Mouse (Mus musculus): ENCODE data around the gene Lmo2.

DNA sequence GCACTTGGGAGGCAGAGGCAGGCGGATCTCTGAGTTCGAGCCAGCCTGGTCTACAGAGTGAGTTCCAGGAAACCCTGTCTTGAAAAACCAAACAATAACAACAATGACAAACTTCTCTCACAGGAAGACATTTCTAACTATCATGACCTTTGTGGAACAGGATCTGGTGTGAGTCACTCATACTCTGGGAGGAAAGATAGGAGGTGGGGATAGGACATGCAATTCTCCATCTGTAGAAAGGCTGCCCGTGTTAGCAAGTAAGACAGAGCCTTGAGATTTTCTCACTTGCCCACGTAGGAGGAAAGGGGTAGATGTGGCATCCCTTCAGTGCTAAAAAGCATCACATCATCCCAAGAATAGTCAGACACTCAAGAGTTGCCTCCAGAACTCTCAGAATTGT, 44.1 kb downstream of the Lmo2 start:
- TF ChIP-seq EP300 (IDR thresholded peaks at IDR 0.05; ENCODE audit: insufficient read depth, low read depth, low read length) = no peak
- no peak for TF ChIP-seq POLR2A (IDR thresholded peaks at IDR 0.05; ENCODE audit: insufficient read depth, low read length)
